Mouse (Mus musculus): Measurements from ENCODE around the gene Ggt1.

Ggt1 gene

GRCm38 (mm10) chr10:75633048-75633447 lies 71.6 kb downstream of the Ggt1 start:
- DNase-seq (ENCODE audit: low read depth, low spot score): no peak

- no peak for DNase-seq (ENCODE audit: low read depth, low spot score)
These were observed 72.3 kb downstream of the Ggt1 start for GRCm38 (mm10) chr10:75633576-75634139.

GRCm38 (mm10) chr10:75634610-75635009 lies 73.2 kb downstream of the Ggt1 start:
- no peak for DNase-seq (ENCODE audit: low read depth, low spot score)

GRCm38 (mm10) chr10:75635019-75635692 lies 73.8 kb downstream of the Ggt1 start:
- peak; percentile 70 for DNase-seq (ENCODE audit: low read depth, low spot score)

GRCm38 (mm10) chr10:75635693-75636055 lies 74.3 kb downstream of the Ggt1 start:
- DNase-seq (ENCODE audit: low read depth, low spot score): peak; percentile 92

Data from ZHBTc4 (cell line).